Mouse (Mus musculus): ENCODE results near the gene Ankle1. TPM values are rescaled to one million over a fixed set of nuclear protein-coding genes. Genes with fewer than 3 reads are reported as not detected.

Ankle1 gene
- total and polyA plus RNA-seq, 2 experiments from 2014 or later = 5.1 TPM

GRCm38 (mm10) chr8:71392391-71392790, 13.4 kb upstream of the Ankle1 start:
- no peak for ATAC-seq
- Histone ChIP-seq H3K9me3 (ENCODE audit: low read length) (no peaks in the 10 kb centered on the region), H3K36me3 (ENCODE audit: insufficient read depth, low read length) (no peaks in the 10 kb centered on the region), H3K4me2 (ENCODE audit: low read depth, low read length) (no peak overlapping the region), H3K9ac (replicated peaks; ENCODE audit: low read length) (no peak overlapping the region), H3K4me3 (ENCODE audit: low read length) (no peak overlapping the region), H3K27ac (no peak overlapping the region), H3K27me3 (ENCODE audit: insufficient read depth, low read length) (no peaks in the 10 kb centered on the region), H3K4me1 (ENCODE audit: insufficient read depth, low read length) (peaks cover 6% of the 10 kb centered on the region)
- DNase-seq (ENCODE audit: low spot score) = no peak
- TF ChIP-seq CTCF (IDR thresholded peaks at IDR 0.05; ENCODE audit: low read depth) = no peak
- 74% methylated on average over 5 of the region's 5 CpGs for WGBS

- Histone ChIP-seq H3K27ac (no peak overlapping the region), H3K9ac (replicated peaks; ENCODE audit: low read length) (no peak overlapping the region), H3K4me3 (ENCODE audit: low read length) (no peak overlapping the region), H3K4me1 (ENCODE audit: insufficient read depth, low read length) (peaks cover 10% of the 10 kb centered on the region), H3K36me3 (ENCODE audit: insufficient read depth, low read length) (no peaks in the 10 kb centered on the region), H3K27me3 (ENCODE audit: insufficient read depth, low read length) (no peaks in the 10 kb centered on the region), H3K4me2 (ENCODE audit: low read depth, low read length) (no peak overlapping the region), H3K9me3 (ENCODE audit: low read length) (no peaks in the 10 kb centered on the region)
- TF ChIP-seq CTCF (IDR thresholded peaks at IDR 0.05; ENCODE audit: low read depth) = no peak
- 16% methylated on average over 3 of the region's 3 CpGs for WGBS
- DNase-seq (ENCODE audit: low spot score) (peak; percentile 37), ATAC-seq (no peak)
Measured at GRCm38 (mm10) chr8:71392871-71393270, 12.9 kb upstream of the Ankle1 start.

GRCm38 (mm10) chr8:71394481-71394880, 11.3 kb upstream of the Ankle1 start:
- Histone ChIP-seq H3K4me3 (ENCODE audit: low read length) (no peak overlapping the region), H3K4me1 (ENCODE audit: insufficient read depth, low read length) (peaks cover 10% of the 10 kb centered on the region), H3K9ac (replicated peaks; ENCODE audit: low read length) (no peak overlapping the region), H3K9me3 (ENCODE audit: low read length) (no peaks in the 10 kb centered on the region), H3K27me3 (ENCODE audit: insufficient read depth, low read length) (no peaks in the 10 kb centered on the region), H3K27ac (no peak overlapping the region), H3K36me3 (ENCODE audit: insufficient read depth, low read length) (0 out of 2 replicates have a peak, but pooled peaks cover 2% of the 10 kb centered on the region), H3K4me2 (ENCODE audit: low read depth, low read length) (peak overlapping the region; percentile 29)
- DNase-seq (ENCODE audit: low spot score) (no peak), ATAC-seq (no peak)
- 81% methylated on average over 7 of the region's 7 CpGs for WGBS
- TF ChIP-seq CTCF (IDR thresholded peaks at IDR 0.05; ENCODE audit: low read depth) = no peak

GRCm38 (mm10) chr8:71395071-71395470, 10.7 kb upstream of the Ankle1 start:
- no peak for TF ChIP-seq CTCF (IDR thresholded peaks at IDR 0.05; ENCODE audit: low read depth)
- whole genome bisulfite sequencing = 83% methylated on average over 10 of the region's 10 CpGs
- Histone ChIP-seq H3K4me1 (ENCODE audit: insufficient read depth, low read length) (peaks cover 10% of the 10 kb centered on the region), H3K36me3 (ENCODE audit: insufficient read depth, low read length) (0 out of 2 replicates have a peak, but pooled peaks cover 4% of the 10 kb centered on the region), H3K4me2 (ENCODE audit: low read depth, low read length) (peak overlapping the region; percentile 29), H3K9ac (replicated peaks; ENCODE audit: low read length) (no peak overlapping the region), H3K4me3 (ENCODE audit: low read length) (no peak overlapping the region), H3K27ac (no peak overlapping the region), H3K9me3 (ENCODE audit: low read length) (no peaks in the 10 kb centered on the region), H3K27me3 (ENCODE audit: insufficient read depth, low read length) (no peaks in the 10 kb centered on the region)
- no peak for DNase-seq (ENCODE audit: low spot score)
- no peak for ATAC-seq

GRCm38 (mm10) chr8:71395629-71396028, 10.2 kb upstream of the Ankle1 start, which contains the start of gene Ushbp1:
TSS of gene Ushbp1 (minus strand) at chr8:71395802.
- DNase-seq (ENCODE audit: low spot score) (no peak), ATAC-seq (no peak)
- H3K4me1 ChIP-seq (ENCODE audit: insufficient read depth, low read length) = peaks cover 10% of the 10 kb centered on the region
- H3K27me3 ChIP-seq (ENCODE audit: insufficient read depth, low read length) = no peaks in the 10 kb centered on the region
- WGBS = 87% methylated on average over 9 of the region's 9 CpGs
- peak within 1 kb of the TSS; percentile 67 for H3K4me3 ChIP-seq (ENCODE audit: low read length)
- peak within 1 kb of the TSS; percentile 92 for H3K4me2 ChIP-seq (ENCODE audit: low read depth, low read length)
- peak within 1 kb of the TSS; percentile 42 for H3K27ac ChIP-seq
- H3K9ac ChIP-seq (replicated peaks; ENCODE audit: low read length) = peak within 1 kb of the TSS; percentile 67; the same call in 1 of the 2 replicates
- no peaks in the 10 kb centered on the region for H3K9me3 ChIP-seq (ENCODE audit: low read length)
- TF ChIP-seq CTCF (IDR thresholded peaks at IDR 0.05; ENCODE audit: low read depth) = no peak
- 0 out of 2 replicates have a peak, but pooled peaks cover 4% of the 10 kb centered on the region for H3K36me3 ChIP-seq (ENCODE audit: insufficient read depth, low read length)

GRCm38 (mm10) chr8:71396639-71397305, 9.0 kb upstream of the Ankle1 start, which contains the start of gene Babam1:
TSS of gene Babam1 (plus strand) at chr8:71396861.
- WGBS = under 1% methylated on average over 34 of the region's 34 CpGs
- peak within 1 kb of the TSS; percentile 67 for H3K9ac ChIP-seq (replicated peaks; ENCODE audit: low read length)
- H3K36me3 ChIP-seq (ENCODE audit: insufficient read depth, low read length) = 0 out of 2 replicates have a peak, but pooled peaks cover 4% of the 10 kb centered on the region
- TF ChIP-seq CTCF (IDR thresholded peaks at IDR 0.05; ENCODE audit: low read depth) = peak; percentile 13; the same call in 1 of the 2 replicates
- DNase-seq (ENCODE audit: low spot score) (peak; percentile 98), ATAC-seq (peak; percentile 98)
- H3K27ac ChIP-seq = peak within 1 kb of the TSS; percentile 48
- peak within 1 kb of the TSS; percentile 67 for H3K4me3 ChIP-seq (ENCODE audit: low read length)
- H3K4me1 ChIP-seq (ENCODE audit: insufficient read depth, low read length) = peaks cover 10% of the 10 kb centered on the region
- no peaks in the 10 kb centered on the region for H3K27me3 ChIP-seq (ENCODE audit: insufficient read depth, low read length)
- H3K4me2 ChIP-seq (ENCODE audit: low read depth, low read length) = peak within 1 kb of the TSS; percentile 92
- H3K9me3 ChIP-seq (ENCODE audit: low read length) = no peaks in the 10 kb centered on the region

- Histone ChIP-seq H3K27ac (no peak overlapping the region), H3K4me1 (ENCODE audit: insufficient read depth, low read length) (peaks cover 10% of the 10 kb centered on the region), H3K4me2 (ENCODE audit: low read depth, low read length) (peak overlapping the region; percentile 92), H3K9ac (replicated peaks; ENCODE audit: low read length) (peak overlapping the region; percentile 67; the same call in 1 of the 2 replicates), H3K9me3 (ENCODE audit: low read length) (no peaks in the 10 kb centered on the region), H3K4me3 (ENCODE audit: low read length) (peak overlapping the region; percentile 67), H3K36me3 (ENCODE audit: insufficient read depth, low read length) (0 out of 2 replicates have a peak, but pooled peaks cover 4% of the 10 kb centered on the region), H3K27me3 (ENCODE audit: insufficient read depth, low read length) (no peaks in the 10 kb centered on the region)
- WGBS = 87% methylated on average over 12 of the region's 12 CpGs
- TF ChIP-seq CTCF (IDR thresholded peaks at IDR 0.05; ENCODE audit: low read depth) = no peak
- ATAC-seq = no peak
- DNase-seq (ENCODE audit: low spot score) = no peak
Measured at GRCm38 (mm10) chr8:71397701-71398100, 8.1 kb upstream of the Ankle1 start.

All from hindbrain, postnatal 0 days (tissue).